Mouse (Mus musculus) thymus, adult 2 months (tissue): ENCODE results near the gene Ube2s.

Experiments used
- CTCF ChIP-seq: fragments of 200-500 bp; IDR thresholded peaks from 2 replicates; pipeline ENCODE4 v1.5.1; 2012; ENCODE audit warnings: mild to moderate bottlenecking, control low read depth, low read length, moderate library complexity, borderline replicate concordance; ENCODE audit not compliant: control insufficient read depth, poor library complexity, insufficient read depth; ENCODE audit errors: extremely low read depth
- POLR2A ChIP-seq: fragments of 200-500 bp; IDR thresholded peaks from 2 replicates; pipeline ENCODE4 v1.6.1; 2012; ENCODE audit warnings: mild to moderate bottlenecking, low read length, control low read depth, moderate library complexity; ENCODE audit not compliant: control insufficient read depth, poor library complexity, insufficient read depth; ENCODE audit errors: extremely low read depth

DNA sequence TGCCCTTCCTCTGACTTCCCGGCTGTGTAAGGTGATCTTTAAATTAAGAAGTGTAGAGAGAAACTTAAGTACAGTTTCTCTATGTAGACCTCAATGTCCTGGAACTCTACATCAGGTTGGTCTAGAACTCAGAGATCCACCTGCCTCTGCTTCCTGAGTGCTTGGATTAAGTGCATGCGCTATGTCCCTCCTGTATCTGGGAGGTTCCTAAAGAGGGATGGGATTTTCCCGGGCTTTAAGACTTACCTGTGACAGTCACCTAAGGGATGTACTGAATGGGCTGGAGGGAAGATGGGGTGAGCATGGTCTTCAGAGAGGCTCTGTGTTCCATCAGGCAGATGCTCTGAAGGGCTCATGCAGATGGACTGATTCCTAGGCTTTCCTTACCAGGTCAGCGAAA lies 18.7 kb downstream of the Ube2s start:
- TF ChIP-seq POLR2A (no peak), CTCF (no peak)
